Mouse (Mus musculus): ENCODE data around the gene Tppp2.

The Tppp2 gene

DNA sequence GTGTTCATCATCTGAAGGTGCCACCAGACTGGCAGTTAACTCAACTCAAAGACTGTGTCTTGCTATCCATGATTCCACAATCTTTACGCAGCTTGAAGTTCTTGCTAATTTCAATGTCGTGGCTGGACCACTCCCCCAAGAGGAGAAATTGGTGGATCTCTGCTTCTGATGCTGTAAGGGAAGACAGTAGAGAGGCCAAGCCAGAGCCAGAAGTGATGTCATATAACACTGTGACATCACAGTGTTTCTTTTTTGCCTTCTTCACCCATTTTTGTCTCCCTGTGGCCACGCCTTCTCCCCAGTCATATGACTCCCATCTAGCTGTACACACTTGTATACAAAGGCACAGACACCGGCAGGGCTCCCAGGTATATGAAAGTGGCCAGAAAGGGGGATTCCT is at the start of gene Tppp2:
Gene Tppp2 (plus strand): TSS at position 301 of the 400 bp plus-strand sequence.
- no peak for DNase-seq

DNA sequence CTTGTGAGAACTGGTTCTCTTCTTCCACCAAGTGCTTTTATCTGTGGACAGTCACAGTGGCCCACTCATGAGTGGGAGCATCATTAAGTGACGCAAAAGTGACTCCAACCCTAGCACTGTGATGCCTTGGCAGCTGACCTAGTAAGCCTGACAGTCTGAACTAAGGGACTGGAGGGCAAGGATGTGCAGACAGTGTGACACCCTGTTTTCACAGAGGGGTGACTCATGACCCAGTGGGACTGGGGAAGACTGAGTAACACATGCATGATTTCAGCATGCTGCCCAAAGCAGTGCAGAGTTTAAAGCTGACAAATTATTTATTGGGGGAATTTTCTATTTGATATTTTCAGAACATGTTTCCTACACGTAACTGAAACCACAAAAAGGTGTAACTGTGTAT is 47.5 kb upstream of the Tppp2 start:
- no peak for DNase-seq

DNA sequence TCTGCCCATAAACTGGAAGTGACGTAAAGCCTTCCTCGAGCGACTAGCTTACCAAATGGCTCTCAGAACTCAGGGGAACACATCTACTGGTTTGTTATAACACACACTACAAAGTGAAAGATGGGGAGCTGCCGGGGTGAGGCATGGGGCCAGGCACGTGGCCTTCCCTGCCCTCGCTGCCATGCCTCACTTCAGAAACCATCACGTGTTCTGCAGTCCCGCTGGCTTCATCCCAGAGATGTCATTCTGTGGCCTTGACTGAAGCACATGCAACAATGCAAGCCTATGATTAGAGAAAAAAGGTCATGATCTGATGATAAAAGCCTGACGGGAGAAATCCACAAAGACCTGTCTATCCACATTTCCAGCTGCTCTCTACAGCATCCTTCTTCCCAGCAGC is 46.5 kb upstream of the Tppp2 start:
- no peak for DNase-seq

DNA sequence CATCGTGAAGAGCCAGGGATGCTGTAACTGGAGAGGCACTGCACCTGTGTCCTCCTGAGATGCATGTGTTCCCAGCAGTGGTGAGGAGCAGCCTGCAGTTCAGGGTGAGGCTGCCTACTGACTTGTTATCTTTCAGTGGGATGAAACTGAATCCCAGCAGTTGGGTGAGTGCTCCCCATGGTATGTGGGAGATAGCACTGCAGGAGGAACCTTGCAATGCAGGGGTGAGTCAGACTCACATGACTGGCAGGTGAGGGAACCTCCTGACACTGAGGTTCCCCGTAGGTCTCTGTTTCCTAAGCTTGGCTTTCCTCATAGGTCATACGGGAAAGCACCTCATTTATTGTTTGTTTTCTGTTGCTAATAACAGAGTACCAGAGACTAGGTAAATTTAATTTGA is 40.7 kb upstream of the Tppp2 start:
- DNase-seq: no peak

DNA sequence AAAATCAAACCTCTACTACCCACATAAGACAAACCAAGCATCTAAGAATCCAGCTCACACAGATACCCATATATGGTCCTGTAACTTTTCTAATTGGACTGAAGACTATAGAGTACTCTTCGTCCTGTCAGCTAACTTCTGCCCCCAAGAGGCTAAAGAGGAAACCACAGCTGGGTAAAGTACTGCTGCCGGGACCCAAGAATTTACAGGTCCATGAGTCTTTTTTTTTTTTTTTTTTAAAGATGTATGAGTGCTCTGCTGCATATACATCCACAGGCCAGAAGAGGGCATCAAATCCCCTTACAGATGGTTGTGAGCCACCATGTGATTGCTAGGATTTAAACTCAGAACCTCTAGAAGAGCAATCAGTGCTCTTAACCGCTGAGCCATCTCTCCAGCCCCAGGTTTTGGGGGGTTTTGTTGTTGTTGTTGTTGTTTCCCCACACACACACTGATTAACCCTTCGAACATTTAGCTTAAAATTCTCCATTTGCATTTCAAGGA is 34.6 kb upstream of the Tppp2 start:
- peak; percentile 82 to 90 for DNase-seq

DNA sequence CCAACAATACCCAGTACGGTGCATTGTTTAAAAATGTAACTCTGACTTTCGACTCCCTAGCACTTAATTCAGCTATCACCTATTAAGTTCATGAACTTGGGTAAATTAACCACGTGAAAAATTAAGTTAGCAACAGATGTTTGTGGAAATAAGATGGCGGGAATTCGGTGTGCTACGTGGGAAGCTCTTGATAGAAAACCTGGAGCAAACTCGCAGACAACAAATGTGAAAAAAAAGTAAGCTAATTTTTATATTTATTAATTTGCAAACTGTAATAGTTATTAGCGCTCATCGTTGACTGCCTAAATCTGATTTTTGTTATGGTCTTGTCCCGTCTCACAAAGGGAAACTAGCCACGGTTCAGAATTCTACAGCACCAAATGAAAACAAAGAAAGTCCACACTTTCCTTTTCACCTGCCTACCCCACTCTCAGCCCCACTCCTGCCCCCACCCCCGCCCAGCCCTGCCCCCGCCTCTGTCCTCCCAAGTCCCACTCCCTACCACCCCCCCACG is 34.1 kb upstream of the Tppp2 start:
- peak in 1 of 2 experiments; percentile 20 for DNase-seq

DNA sequence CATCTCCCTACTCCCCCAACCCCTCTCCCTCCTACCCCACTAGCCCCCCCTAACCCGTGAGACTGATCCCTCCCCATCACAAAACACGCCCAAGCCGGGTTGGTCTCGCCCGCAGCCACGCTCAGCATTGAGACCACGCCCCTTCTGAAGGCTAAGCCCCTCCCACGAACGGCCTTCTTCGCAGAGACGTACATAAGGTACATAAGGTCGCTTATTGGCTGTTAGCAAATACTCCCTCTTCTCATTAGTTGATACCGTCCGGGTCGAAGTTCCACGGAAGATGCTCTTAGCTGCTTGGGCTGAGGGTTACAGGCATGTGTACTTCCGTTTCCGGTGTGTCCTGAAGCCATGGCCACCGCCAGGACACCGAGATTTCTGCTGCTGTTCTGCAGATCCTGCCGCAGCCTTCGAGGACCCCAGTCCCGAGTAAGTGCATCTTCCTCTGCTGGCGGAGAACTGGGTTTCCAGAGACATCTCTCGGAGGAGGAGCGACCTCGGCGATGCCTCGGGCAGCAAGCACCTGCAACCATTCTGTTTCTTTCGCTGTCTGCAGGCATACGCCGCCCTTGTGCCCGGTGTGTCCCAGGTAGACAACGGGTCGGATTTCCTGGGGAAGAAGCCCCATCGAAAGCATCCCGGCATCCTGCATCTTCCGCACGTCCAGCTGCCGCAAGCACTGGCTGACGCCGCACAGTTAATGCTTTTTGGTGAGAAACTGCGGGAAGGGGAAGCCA is 33.5 kb upstream of the Tppp2 start, which contains the start of gene Mettl17:
Gene Mettl17 (plus strand): TSS at position 245 of the 734 bp plus-strand sequence.
- peak; percentile 97 to 98 for DNase-seq

DNA sequence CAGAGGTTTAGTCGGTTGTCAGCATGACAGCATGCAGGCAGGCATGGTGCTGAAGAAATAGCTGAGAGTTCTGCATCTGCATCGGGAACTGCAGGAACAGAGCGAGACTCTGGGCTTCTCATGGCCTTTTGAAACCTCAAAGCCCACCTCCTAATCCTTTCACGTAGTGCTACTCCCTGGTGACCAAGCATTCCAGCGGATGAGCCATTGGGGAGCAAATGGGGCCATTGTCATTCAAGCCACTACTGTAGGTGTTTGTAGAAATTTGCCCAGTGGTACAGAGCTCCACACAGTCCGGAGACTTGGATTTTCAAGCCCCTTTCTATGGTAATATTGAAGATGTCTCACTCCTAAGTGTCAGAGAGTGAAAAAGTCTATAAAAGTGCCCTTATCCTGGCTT is 32.2 kb upstream of the Tppp2 start:
- no peak for DNase-seq

DNA sequence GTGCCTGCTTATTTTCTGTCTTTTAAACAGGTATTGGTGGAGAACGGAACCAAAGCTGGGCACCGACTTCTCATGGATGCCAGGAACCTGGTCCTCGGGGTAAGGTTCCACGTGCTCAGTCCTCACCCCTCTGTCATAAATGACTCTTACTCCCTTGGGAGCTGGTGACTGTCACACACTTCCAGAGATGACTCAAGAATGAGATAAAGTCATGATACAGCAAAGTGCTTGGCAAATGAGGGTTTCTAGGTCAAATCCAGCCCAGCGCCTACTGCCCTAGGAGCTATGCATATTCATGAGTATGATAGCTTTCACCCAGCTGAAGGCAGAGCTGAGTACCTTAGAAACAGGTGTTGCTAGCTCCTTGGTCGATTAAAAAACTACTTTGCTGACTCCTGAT is 28.4 kb upstream of the Tppp2 start:
- DNase-seq: no peak

DNA sequence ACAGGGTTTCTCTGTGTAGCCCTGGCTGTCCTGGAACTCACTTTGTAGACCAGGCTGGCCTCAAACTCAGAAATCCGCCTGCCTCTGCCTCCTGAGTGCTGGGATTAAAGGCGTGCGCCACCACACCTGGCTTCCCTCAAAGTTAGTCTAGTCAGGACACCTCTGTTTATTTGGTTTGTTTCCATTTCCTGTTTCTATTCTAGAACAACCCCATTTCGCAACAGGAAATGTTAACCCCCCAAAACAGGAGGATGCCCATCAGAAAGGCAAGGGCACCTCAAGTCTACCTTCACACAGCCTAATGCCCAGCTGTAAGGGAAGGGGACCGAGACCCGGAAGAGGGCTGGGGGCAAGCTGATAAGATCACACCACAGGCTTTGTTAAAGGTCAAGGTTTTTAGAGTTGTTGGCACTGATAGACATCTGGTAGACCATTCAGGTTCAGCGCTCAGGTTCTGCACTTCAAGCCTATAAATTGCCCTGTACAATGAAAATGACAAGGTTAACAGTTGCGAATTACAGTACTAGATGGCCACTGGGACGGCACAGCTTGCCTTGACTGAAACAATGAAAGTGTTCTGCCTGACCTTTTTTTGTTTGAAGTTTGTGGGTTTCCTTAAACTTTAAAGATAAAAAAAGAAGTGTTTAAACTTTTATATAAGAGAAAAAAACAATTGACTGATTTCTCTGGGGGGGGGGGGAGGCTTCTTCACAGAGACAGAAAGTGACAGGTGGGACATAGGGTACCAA is 25.9 kb upstream of the Tppp2 start, which contains the start of gene Slc39a2:
Gene Slc39a2 (plus strand): TSS at position 699 of the 749 bp plus-strand sequence.
- no peak for DNase-seq

DNA sequence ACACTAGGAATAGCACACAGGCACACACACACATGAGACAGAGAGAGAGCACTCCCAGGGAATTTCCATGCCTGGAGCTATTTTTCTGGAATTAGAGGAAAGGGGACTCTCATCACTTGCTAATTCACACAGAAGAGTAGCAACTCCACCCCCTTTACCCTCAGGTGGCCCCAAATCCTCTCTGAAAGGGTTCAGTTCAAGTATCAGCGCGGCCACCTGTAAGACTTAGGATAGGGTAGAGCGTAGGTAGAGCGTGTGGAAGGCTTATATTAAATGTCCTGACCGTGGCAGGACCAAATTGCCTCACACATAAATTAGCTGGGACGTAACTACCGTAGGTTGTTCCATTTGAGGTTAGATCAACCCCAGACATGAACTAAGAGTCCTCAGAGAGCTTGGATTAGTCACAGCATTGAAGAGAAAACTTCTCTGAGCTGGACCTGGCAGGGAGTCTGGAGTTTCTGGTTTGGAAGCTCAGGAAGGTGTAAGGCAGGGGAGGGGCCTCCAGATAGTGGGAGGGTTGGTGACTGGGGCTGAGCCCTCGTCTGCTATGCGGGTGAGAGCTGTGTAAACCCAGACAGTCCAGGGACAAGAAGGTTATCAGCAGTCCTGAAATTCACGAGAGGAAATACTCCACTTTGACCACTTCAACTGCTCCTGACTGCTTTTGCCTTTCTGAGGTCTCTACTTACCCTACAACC is 25.0 kb upstream of the Tppp2 start:
- no peak for DNase-seq

DNA sequence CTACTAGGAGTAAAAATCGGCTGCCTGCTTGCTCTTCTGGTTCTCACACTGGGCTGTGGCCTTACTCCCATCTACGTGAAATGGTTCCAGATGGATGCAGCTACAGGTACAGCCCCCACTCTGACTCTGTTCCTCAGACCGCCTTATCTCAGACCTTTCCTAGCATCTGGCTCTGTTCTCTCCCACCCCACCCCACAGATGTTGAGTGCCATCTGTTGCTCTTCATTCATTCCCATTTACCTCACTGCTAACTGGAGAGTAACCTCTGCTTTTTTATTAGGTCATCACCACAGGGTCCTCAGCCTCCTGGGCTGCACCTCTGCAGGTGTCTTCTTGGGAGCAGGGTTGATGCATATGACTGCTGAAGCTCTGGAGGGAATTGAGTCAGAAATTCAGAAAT is 24.4 kb upstream of the Tppp2 start:
- DNase-seq: no peak

DNA sequence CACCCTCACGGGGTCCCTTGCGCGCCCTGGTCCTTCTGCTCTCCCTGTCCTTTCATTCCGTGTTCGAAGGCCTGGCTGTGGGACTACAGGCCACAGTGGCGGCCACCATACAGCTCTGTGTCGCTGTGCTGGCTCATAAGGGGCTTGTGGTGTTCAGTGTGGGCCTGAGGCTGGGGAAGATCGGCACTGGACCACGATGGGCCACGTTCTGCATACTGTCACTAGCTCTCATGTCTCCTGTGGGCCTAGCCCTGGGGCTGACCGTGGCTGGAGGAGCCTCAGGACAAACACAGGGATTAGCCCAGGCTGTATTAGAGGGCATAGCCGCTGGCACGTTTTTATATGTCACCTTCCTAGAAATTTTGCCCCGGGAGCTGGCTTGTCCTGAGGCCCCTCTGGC is 23.2 kb upstream of the Tppp2 start:
- no peak for DNase-seq

DNA sequence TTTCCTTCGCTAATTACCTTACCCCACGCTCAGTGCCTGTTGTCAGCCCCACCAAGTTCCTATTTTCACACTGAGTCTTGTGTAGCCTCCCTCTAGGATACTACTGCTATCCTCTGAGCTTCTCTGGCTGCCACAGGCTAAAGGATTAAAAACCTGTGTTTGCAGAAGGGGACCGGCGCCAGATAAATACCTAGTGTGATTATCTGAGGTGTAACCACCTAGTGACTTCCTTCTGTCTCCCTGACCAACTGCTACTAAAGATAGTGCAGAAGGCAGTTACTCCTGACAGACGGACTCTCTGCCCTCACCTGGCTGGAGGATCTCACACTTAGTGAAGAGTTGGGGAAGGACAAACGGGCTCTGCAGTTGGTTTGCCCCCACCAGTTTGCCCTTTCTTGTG is 22.2 kb upstream of the Tppp2 start:
- DNase-seq: no peak

DNA sequence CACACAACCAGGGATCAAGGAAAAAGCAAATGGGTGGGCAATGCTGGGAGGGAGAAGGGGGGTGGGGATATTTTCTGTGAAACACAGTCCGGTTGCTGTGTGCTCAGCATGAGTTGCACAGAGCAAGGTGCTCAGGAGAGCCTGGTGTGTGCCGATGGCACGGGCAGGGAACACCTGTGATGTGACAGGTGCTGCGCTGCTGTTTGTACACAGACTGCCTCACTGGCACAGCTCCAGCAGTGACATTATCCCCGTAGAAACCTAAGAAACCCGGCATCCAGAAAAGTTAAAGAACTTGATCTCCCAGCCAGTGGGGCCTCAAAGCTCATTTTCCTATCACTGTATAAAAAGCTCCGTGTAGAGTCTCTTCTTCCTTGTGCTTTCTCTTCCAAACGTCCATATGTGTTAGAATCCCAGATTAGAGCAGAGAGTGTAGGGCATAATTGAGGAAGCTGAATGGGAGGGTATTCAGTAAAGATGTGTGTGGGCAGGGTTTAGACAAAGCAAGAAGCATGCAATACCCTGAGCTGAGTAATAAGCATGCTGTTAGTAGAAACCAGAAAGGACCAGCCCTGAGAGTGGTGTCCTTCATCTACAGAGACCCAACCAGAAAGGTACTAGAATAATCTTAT is 21.6 kb upstream of the Tppp2 start:
- DNase-seq: no peak

DNA sequence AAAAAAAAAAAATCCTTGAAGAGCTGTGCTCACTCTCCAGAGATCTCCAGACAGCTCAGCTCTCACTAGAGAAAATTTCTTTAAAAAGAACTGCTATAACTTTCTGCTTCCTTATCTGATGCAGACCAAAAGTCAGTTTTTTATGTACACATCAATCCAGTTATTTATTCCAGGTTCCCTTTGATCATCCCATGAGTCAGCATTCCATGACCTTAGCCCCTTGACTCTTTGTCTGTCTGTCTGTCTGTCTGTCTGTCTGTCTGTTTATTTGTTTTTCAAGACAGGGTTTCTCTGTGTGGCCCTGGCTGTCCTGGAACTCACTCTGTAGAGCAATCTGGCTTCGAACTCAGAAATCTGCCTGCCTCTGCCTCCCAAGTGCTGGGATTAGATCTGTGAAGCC is 18.9 kb upstream of the Tppp2 start:
- no peak for DNase-seq

DNA sequence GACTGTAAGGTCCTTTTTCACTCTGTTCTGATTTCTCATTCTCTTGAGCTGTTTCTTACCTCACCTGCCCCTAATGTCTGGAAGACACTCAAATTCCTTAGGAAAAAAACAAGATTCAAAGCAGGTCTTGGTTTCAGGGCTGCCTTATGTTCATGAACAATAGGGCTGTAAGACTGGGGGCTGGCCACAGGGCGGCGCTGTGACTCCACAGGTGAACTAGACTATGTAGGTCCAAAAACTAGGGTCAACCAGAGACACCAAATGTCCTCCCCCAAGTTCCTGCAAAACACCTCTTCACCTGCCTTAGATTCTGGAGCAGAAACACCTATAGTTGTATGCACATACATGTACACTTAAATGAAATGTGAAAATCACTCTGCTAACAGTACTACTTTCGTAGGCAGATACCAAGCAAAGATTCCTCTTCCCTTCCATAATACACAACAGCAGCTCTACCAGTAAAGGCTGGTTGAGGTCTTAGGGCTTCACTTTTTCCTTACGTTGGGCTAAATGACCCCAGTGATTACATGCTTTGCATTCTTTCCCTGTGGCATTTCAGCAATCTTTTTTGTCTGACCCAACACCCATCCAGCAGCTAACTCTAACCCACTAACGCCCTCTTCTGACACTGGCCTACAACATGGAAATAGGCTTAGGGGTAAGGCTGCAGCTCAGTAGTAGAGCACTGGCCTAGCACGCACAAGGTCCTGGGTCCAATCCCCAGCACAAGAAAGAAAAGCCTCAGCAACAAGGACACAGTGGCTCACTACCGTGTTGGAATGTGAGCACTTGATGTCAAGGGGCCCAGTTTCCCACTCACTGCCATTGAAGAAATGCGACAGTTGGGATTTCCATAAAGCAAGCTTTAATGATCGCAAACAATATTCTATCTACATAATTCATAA is 15.2 kb upstream of the Tppp2 start:
- DNase-seq: peak; percentile 90 to 91

DNA sequence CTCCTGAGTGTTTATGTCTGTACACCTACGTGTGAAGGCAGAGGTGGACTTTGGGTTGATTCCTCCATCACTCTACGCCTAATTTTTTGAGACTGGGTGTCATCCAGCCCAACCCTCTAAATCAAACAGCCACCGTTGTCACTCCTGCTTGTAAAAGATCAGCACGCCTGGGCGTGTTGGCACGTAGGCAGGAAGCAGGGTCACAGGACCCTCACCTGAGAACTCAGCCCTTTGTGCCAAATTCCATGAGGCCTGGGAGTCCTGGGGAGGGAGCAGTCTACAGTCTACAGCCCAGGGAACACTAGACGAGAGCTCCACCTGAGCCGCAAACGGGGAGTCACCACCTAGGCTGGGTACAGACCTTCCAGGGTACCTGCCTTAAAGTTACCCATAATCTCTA is 14.4 kb upstream of the Tppp2 start:
- no peak for DNase-seq

DNA sequence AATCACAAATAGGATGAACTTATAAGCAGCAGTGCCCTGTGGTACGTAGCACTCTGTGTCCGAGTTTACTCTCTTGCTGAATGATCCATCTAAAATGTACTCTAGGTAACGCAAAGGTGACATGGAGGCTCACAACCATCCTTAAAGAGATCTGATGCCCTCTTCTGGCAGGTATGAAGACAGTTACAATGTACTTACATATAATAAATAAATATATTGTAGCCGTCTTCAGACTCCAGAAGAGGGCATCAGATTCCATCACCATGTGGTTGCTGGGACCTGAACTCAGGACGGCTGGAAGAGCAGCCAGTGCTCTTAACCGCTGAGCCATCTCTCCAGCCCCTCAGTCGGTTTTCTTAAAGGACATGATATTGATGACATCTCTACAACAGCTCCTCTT is 13.5 kb upstream of the Tppp2 start:
- no peak for DNase-seq

DNA sequence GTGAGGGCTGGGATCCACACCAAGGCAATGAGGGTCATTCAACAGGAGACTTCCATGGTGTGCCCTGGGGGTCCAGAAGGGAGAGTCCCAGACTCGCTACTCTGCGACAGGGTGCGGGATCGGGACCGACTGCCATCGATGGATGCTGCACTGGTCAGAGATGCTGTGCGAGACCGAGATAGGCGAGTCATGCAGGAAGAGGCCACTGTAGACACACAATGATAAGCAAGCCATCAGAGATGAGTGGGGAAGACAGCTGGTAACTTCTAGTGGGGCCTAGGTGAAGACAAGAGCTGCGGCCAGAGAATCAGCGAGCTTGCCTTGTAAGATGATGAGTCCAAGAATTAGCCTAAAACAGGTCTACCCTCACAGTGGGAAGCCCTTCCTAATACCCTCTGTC is 12.1 kb upstream of the Tppp2 start:
- DNase-seq: no peak

DNA sequence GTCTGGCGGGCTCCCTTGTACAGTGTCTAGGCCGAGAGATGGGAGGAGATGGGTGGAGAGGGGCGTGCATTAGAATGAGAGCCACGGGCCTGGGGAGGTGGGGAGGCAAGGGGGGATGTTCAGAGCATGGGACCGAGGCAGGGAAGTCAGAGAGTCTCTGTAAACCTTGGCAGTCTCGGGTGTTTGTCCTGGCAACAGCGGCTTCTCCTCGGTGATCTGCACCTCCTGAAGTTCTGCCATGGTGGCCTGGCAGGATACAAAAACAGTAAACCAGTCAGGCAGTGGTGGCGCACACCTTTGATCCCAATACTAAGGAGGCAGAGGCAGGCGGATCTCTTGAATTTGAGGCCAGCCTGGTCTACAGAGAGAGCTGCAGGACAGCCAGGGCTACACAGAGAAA is 6.9 kb upstream of the Tppp2 start:
- no peak for DNase-seq

All from kidney, postnatal 4 days (tissue).